Mouse (Mus musculus): ENCODE results near the gene Akap13.

The Akap13 gene

DNA sequence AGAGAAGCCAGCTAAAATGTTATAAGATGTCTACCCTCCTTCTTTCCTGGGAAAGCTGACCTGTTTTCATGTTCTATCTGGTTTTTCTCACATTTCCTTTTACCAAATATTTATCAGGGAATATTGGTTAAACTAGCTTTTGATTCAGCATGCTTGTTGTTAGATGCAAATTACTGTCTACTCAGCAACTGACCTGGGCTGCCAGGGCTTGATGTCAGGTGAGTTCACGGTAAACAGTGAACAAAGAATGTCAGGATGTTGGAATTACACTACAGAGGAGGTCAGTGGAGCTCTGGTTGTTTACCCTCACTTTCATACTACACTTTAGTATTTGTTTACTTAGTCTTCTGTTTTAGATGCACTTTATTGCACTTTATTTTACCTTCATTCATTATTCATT lies 5.0 kb downstream of the Akap13 start:
- no peak for DNase-seq (ENCODE audit: low read depth, low spot score)

DNA sequence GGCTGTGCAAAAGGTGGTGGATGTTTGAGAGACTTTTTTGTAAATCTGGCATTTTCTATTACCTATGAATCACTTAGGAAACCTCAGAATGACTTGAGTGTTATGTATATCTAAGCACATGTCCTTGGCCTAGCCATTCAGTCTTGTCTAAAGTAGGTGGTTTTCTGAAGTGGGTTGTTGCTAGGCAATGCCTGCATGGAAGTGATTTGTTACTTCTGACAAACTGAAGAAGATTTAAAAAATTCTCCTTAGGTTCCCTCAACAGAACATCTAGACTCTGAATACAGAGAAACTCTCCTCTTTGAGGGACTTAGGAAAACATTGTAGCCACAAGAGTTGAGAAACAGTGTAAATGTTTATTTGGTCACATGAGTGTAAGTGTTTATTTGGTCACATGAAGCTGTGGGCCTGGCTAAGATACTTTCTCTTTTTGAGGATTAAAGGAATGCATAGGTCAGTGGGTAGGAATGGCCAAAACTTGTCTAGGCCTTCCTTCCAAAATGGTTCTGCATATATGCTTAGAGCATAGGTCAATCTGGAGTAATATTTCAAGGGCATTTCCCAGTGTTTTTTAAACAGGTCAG lies 8.3 kb downstream of the Akap13 start:
- no peak for DNase-seq (ENCODE audit: low read depth, low spot score)

DNA sequence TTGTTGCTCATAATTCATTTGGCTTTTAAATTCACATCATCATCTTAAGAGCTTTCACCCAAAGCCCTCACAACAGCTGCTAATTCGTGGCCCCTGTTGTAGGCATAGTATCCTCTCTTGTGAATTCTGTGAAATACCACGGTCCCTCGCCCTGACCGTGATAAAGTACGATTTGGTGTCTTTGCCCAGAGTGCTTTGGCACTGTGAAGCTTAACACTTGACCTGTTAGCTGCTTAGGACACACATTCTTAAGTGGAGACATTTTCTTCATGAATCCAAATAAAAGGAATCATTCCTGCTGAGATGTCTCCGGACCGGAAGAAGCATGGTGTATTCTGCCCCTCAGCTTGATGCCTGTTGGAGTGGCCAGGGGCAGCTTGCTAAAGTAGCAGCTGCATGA lies 12.5 kb downstream of the Akap13 start:
- no peak for DNase-seq (ENCODE audit: low read depth, low spot score)

DNA sequence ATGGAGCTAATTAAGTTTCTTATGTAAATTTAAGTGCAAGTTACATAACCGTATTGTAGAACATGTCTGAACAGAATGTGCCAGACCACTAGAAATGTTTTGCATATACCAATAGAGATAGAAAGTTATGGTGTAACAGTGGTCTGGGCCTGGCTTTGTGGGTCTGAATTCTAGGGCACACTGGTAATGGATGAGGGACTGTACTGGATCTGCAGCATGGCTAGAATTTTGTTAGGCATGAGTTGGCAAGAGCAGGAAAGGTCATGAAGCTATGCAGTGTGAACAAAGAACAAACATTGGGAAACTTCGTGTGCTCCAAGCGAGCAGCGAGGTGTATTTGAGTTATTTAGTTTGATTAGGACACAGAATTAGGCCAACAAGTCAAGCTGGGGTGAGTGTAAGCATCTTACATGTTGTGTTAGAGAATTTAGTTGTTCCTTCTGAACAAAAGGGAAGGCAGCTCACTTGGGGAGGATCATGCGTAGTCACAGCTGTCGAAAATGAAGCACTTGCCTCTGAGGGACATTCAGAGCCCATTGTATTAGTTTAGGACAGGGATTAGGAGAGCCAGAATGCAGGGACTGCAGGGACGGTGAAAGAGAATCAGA lies 15.1 kb downstream of the Akap13 start:
- no peak for DNase-seq (ENCODE audit: low read depth, low spot score)

GRCm38 (mm10) chr7:75472316-75473195 lies 17.2 kb downstream of the Akap13 start:
- DNase-seq (ENCODE audit: low read depth, low spot score): no peak

GRCm38 (mm10) chr7:75473294-75473693 lies 18.0 kb downstream of the Akap13 start:
- DNase-seq (ENCODE audit: low read depth, low spot score): no peak

GRCm38 (mm10) chr7:75474064-75474463 lies 18.7 kb downstream of the Akap13 start:
- DNase-seq (ENCODE audit: low read depth, low spot score): no peak

DNA sequence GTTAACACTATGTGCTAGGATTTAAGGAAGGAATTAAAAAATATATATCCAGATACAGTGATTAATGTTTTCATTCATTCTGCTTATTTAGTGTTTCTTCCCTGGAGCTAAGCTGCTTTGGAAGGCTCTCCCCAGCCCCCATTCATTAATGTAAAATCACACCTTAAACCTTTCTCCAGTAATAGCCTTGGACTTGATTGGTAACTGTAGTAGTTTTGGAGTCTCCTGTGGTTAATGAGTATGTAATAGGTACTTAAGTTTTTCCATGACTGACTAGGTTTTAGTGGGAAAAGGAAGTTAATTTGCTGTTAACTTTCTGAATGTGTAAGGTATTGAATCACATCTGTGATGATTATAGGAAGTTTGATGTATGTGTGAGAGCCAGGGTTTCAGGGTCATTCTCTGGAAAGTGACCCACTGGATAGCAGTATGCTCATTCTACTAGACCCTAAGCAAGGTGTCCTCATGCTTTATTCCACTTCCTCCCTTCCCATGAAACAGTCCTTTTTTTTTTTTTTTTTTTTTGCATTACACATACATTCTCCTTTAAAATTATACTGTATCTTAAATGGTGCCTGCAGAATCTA lies 19.3 kb downstream of the Akap13 start:
- DNase-seq (ENCODE audit: low read depth, low spot score): no peak

- DNase-seq (ENCODE audit: low read depth, low spot score): no peak
Measured at GRCm38 (mm10) chr7:75478060-75478459, 22.7 kb downstream of the Akap13 start.

DNA sequence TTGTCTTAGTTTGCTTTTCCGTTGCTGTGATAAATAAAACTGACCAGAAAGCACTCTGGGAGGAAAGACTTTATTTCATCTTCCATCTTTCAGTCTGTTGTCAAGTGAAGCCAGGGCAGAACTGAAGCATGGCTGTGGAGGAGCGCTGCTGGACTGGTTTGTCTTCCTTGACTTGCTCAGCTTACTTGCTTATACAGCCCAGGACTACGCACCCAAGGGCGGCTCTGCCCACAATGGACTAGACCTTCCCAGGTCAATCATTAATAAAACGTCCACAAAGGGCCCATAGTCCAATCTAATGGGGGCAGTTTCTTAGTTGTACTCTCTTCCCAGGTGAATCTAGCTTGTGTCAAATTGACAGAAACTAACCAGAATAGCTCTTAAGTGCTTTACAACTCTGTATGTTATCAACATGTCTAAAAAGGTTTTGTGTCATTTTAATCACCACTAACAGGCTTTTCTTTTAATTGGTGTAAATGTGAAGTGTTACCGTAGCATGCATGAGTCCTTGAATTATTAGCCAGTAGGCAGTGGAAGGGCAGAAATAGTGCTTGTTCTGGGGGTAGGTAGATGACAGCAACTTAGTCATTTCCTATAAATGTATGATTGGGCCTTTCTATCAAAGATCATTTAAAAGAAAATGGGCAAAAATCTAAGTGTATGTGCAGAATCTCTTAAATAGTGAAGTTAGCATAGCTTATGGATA lies 25.5 kb downstream of the Akap13 start:
- no peak for DNase-seq (ENCODE audit: low read depth, low spot score)

GRCm38 (mm10) chr7:75486031-75486430 lies 30.7 kb downstream of the Akap13 start:
- no peak for DNase-seq (ENCODE audit: low read depth, low spot score)

DNA sequence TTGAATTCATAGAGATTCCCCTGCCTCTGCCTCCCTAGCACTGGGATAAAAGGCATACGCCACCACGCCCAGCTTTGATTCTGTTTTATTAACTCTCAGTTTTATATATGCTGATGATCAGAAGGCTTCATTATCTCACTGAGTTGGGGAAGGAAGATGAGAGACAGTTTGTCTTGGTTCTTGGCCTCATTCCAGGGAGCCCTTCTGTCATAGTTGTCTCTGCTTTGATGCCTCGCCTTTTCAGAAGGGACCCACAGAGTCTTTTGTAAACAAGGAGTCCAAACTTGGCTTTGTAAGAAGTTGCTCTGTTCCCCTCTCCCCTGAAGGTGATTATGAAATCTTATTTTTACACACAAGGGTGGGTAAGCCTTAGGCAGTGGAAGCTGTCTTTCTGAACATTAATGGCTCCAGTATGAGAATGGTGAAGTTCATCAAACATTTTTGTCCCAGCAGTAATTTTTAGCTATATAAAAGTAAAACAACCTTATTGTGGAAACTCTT lies 40.7 kb downstream of the Akap13 start:
- DNase-seq (ENCODE audit: low read depth, low spot score): no peak

DNA sequence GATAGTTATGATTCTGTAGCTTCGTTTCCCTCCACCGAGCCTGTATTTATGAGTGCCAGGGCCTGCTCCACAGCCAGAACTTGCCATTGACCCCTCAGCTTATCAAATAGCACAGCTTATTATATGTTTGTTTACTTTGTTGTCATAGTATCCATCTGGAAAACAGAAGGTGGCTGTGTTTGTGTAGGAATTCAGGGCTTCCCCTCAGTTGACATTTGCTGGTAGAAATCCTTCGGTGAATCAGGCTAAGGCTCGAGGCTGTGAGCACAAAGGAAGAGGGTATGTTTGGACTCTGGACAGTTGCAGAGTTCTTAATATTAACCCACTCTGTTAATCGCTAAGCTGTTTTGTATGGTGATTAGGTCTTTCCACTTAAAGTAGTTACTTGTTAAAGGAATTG lies 43.3 kb downstream of the Akap13 start:
- DNase-seq (ENCODE audit: low read depth, low spot score): no peak

DNA sequence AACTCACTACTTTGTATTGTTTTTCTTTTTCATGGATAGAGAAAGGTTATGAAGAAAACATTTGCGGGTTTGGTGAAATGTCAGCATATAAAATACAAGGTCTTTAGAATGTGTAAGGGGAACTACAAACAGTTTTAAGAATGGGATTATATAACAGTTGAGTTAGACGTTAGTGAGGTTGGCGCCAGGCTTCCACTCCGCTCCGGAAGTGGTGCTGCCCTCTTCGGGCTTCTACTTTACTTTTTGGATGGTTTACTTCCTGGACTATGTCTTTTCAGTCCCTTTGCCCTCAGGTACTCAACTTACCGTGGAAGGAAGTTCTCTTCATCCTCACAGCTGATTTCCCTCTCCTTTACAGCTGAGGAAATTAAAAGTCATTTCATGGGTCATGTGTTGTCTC lies 43.9 kb downstream of the Akap13 start:
- no peak for DNase-seq (ENCODE audit: low read depth, low spot score)

DNA sequence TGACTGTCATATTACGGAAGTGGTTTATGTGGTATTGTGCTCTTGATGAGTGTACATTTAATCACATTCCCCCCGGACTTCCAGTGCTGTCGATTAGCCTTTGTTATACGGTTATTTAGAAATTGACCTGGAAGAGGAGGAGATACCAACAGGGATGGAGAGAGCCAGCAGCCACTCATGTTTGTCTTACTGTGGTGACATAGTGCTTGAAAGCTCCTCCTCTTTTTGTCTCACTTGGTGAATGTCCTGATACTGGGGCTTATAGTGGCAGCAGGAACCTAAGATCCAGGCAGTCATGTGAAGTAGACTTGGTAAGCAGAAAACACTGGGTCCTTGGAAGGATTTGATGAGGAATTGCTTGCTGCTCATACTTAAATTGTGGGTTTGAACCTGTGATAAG lies 44.8 kb downstream of the Akap13 start:
- no peak for DNase-seq (ENCODE audit: low read depth, low spot score)

DNA sequence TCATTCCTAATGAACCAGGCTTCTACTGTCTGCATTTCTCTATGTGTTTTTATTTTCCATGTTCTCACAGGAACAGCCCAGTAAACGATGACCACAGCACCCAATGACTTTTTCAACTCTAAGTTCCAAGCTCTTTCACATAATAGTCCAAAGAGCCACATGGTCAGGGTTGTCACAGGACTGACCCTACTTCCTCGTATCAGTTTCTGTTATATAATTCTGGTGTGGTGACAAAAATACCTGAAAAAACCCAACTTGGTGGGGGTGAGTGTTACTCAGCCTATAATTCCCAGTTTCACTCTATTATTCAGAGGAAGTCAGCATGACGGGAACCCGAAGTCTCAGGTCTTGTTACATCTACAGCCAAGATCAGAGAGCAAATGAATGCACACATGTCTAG lies 45.5 kb downstream of the Akap13 start:
- no peak for DNase-seq (ENCODE audit: low read depth, low spot score)

GRCm38 (mm10) chr7:75504524-75504923 lies 49.2 kb downstream of the Akap13 start:
- no peak for DNase-seq (ENCODE audit: low read depth, low spot score)

DNA sequence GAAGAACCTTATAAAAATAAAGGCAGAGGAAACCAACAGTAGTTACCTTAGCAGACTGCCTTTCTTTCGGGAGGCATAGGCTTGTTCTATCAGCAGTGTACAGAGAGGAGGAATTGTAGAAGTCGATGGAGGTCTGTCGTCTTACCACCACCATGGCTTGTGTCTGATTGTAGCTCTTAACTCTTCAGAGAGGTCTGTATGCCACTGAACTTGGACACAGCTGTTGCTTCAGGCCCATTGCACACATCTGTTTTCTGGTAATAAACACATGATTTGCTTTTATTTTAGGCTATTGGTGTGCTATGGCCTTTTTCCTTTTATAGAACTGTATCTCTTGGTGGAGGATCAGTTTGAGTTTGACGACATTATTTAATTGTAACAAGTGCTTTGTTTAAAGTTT lies 51.3 kb downstream of the Akap13 start:
- no peak for DNase-seq (ENCODE audit: low read depth, low spot score)

DNA sequence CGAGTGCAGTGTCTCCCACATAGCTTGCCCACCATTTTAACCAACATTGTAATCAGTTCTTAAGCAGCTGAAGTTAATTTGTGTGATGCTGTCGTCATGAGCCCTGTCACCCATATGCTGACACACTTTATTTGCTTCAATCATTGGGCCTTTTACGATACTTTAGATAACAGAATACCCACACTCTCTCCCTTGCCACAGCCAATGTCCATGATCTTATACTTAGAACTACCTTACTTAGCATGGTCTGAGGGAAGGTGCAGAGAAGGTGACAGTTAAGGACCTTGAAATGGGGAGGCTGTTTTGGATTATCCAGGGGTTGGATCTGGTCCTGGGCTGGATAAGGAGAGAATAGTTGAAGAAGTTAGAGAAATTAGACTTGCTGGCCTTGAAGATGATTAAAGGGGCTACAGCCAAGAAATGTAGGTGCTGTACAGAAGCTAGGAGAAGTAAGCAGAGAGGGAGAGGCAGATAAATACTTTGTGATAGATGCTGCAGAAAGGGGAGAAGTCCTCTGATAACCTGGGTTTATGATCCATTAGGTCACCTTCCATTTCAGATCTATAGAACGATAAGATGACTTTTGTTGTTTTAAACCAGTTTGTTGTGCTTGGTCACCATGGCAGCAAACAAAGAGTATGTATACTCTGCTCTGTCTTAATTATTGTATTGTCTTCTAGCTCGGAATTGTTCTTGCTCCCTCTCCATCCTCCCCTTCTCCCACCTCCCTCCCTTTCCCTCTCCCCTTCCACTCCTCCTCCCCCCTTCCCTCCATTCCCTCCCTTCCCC lies 53.9 kb downstream of the Akap13 start:
- DNase-seq (ENCODE audit: low read depth, low spot score): no peak

GRCm38 (mm10) chr7:75515472-75515871 lies 60.1 kb downstream of the Akap13 start:
- DNase-seq (ENCODE audit: low read depth, low spot score): no peak

All from WW6 (cell line).